Mouse (Mus musculus): ENCODE measurements at regions not wholly inside any gene's neighbourhood (a gene's known extent, or its start where the extent isn't known, plus 50 kb on each side); places are given as distances from the start of the nearest gene placed in this dataset.

DNA sequence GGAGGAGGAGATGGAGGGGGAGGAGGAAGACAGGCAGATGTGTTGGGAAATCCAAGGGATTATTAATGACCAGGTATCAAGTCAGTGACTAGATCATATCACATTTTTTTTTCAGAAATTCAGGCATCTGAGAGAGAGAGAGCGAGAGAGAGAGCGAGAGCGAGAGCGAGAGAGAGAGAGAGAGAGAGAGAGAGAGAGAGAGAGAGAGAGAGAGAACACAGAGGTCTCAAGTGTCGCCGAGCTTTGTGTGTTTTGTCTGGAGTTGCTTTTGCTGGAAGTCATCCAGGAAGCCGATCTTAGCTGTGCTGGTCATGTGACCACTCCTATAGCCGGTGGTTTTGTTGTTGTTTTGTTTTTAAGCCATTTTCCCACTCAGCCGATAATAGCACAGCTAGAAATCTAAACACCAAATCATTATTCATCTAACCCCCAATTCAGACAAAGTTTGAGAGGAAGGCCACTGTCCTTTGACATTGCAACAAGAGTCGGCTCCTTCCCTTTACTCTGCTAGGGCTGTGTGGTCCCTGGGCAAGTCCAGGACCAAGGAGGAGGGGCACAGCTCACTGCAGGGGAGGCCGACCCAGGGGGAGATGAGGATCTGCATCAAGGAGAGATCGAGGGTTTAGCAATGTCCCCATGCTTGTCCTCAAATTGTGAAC is 67.0 kb upstream of the Irf2bp2 start:
- peak; percentile 26 for DNase-seq (ENCODE audit: low spot score)

DNA sequence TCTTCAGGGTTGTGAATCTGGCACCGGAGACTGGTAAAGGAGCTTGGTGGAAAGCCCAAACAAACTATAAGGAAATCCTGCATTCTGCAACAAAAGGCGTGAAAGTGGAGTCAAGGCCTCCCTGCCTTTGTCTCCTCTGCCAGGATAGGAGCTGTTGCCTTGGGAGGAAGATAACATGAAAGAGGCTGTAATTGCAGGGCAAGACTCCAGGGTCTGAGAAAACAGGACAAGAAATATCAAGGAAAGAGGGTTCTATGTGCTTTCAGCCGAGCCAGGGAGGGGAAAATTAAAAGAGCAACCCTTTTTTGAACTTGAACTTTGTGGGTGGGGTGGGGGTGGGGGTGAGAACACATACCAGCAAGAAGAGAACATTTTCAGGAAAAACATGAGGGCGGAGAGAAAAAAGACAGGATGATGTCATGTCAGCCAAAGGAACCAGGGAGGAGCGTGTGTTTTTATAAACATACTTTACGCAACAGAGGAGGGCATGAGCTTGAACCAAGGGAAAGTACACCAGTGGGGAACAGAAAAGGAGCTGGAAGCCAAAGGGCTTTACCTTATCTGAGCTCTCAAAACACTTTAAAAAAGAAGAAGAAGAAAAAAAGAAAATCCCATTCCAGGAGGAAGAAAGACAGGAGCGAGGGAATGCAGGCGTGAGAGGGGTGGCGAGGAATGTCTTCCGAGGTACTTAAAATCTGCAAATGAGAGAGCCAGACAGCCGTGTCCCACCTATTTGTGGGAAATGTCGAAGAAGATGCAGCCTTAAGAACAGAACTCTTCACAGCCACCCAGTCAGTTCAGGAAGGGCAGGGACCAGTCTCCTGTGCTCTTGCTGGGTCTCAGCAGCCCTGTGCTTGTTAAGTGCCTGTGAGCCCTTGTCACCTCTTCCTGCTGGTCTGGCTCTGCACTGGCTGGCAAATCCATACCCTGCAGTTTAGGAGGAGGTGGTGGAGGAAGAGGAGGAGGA is 66.2 kb upstream of the Irf2bp2 start:
- DNase-seq (ENCODE audit: low spot score): peak; percentile 28

- DNase-seq (ENCODE audit: low spot score): no peak
These were observed 63.8 kb upstream of the Irf2bp2 start for GRCm38 (mm10) chr8:126657546-126657945.

- no peak for DNase-seq (ENCODE audit: low spot score)
These were observed 62.9 kb upstream of the Irf2bp2 start for GRCm38 (mm10) chr8:126656554-126657260.

DNA sequence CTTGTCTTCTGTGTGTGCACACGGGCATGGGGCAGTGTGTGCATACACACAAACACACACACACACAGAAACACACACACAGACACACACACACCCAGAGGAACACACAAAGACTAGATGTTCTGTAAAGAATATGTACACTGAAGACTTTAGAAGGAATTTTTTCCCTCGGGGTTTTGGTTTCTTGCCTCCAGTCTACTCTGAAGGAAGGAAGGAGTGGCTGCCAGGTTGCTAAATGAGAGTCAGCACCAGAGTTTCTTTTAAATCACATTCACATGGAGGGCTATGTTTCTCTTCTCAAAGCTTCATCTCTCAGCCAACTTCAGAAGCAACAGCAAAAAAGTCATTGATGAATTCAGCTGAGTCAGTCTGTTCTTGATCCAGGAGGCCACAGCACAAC is 61.8 kb upstream of the Irf2bp2 start:
- no peak for DNase-seq (ENCODE audit: low spot score)

- DNase-seq (ENCODE audit: low spot score): no peak
These were observed 60.6 kb upstream of the Irf2bp2 start for GRCm38 (mm10) chr8:126654353-126654752.

DNA sequence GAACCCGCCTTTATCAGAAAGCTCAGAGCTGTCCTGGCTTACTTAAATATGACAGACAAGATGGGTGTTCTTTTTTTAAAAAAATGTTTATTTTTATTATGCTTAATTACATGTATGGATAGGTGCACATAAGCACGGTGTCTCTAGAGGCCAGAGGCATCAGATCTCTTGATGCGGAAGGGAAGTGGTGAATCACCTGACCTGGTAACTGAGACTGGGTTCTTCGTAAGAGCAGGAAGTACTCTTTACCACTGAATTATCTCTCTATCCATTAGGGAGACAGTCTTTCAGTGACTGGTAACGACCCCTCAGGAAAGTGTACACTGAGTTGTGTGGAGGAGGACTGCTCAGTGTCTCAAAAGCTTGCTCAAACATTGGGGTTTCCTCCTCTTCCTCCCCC is 58.4 kb upstream of the Irf2bp2 start:
- no peak for DNase-seq (ENCODE audit: low spot score)

DNA sequence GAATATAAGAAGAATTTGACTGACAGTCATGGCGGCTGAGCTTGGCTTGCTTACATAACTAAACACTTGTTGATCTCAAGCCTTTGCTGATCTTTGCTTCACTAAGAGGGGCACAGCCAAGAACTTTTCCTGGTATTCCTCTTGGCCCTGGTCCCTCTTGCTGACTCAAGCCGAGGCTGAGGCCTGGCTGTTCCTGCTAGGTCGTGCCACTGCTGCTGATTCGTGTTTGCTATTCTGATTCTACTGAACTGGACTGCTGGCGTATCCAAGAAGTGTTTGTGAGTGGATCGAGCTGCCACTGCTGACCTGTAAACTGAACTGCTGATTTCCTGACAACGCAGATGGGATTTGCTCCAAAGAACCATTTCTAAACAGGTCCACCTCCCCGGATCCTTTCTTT is 57.2 kb upstream of the Irf2bp2 start:
- no peak for DNase-seq (ENCODE audit: low spot score)

- no peak for DNase-seq (ENCODE audit: low spot score)
These were observed 55.5 kb upstream of the Irf2bp2 start for GRCm38 (mm10) chr8:126649305-126649704.

DNA sequence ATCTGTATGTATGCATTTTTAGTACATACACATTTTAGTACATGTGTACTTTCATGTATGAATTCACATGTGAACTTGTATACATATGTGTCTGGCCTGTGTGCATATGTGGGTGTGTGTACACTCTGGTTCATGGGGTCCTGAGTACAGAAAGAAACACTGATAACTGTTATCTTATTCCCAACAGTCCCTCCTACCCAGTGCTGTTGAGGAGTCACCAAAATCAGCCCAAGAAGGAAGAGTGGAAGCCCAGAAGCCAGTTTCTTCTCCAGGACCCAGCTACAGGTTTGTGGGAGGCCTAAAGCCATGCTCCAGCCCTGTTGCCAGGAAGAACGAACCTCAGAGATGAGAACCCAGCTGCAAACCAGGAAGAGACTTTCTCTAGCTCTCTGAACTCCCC is 53.6 kb upstream of the Irf2bp2 start:
- DNase-seq (ENCODE audit: low spot score): no peak

DNA sequence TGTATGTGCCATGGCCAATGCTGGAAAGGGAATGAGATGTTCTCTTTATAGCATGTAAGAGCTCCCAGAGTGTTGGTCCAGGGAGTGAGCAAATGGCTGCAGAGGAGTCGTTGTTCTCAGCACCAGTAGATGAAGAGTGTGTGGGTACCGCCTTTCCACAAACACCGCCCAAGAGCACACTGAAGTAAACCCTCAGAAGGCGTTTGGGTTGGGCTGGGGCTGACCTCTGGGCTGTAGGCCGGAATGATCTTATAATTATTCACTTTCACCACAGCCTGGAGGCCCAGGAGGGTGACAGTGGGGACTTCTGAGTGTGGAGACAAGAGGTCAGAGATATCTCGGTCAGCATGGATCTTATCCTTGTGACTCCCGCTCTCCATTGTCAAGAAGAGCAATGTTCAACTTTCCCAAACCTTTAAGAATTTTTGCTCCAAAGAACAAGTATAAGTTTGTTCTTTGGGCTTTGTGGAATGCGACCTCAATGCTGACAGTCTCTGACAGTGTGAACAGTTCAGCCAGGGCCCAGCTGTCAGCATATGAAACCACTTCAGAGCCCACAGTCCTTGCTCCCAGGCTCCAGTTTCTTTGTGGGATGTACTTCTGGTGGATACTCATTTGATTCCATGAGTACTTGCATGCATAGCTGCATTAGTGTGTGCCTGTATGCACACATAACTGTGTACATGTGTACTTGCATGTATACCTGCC is 53.0 kb upstream of the Irf2bp2 start:
- DNase-seq (ENCODE audit: low spot score): no peak

GRCm38 (mm10) chr8:126644179-126644578 is 50.4 kb upstream of the Irf2bp2 start:
- no peak for DNase-seq (ENCODE audit: low spot score)
